Mouse (Mus musculus) T-helper 1 cell (primary cell): ENCODE data around the gene Adipoq.
"Not testable (repeated sequence)": the region's sequence is repeated elsewhere in the genome, so short reads cannot be mapped to it uniquely, and the experiment has no call there.

ENCODE experiments used
- in situ Hi-C: fragments of 300-600 bp; cut with MboI, MseI; formaldehyde crosslinking; loops from one replicate; pipeline ENCODE4 v1.15.1; 2025; ENCODE audit warnings: high pct_unique_total_duplicates

Adipoq gene

DNA sequence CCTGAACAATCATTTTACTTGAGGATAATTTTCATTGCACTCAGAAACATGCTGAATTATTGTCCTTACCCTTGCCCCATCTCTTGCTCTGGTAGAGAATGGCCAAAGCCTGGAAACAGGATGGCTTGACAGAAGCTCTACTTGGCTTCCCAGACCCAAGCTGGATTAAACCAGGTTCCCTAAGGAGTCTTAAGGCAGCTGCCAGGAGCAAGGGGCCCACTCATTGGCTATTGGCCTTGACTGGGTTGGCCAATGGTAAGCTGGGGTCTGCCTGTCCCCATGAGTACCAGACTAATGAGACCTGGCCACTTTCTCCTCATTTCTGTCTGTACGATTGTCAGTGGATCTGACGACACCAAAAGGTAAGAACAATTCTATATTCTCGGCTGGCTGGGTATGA lies at the start of gene Adipoq:
Gene Adipoq (plus strand): TSS at position 257 of the 400 bp plus-strand sequence.
- in situ Hi-C loops: loop anchor here (5.0 kb wide), 1 partner anchor 256 kb away; no protein-coding TSS in a partner anchor

DNA sequence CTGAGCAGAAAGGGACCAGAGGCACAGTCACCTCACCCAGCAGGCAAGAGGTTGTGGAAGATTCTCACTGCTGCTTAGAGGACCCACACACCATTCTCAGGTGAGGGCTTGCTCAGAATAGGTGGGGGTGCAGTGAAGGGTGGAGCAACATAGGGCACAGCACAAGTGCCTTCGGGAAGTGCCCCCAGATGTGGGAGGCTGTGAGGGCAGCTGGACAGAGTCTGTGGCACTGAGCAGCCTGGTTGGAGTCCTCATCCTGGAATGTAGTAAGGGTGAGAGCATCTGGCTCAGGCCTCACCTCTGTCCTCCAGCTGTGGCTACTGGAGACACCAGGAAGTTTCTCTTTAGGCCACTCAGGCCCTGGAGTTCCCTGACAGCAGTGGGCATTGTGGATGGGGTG lies 49.5 kb upstream of the Adipoq start:
- in situ Hi-C loops: not testable (repeated sequence)

DNA sequence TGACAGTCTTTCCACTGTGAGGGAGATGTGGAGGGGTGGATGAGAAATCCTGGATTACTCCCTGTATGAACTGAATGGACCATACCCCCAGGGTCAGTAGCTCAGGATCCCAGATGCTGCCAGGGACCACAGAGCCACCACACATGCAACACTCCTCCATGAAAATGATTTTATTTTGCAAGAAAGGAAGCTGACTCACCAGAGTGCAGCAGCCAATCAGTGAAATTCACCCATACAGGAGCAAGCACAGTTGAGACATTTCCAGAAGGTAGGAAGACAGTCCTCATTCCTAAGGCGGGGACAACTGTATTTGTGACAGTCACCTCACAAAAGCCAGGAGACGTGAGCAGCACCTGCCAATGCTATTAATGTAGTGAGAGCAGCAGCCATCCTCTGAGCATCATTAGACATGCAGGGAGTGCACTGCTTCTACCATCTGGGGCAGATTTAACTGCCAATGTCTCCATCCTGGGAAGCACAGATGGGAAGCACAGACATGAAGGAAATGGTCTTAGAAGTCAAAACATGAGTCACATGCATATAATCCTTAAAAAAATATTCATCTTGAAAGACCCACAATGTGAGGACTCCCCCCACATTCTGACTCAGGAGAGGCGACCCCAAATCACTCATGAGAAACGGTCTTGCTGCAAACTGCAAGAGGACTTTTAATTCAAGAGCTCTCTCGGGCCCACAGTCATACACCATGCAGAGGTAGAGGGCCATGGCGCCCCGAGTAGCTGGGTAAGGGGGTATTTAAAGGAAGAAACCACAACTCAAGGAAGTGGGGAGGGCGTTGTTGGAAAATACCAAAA lies 48.8 kb upstream of the Adipoq start:
- in situ Hi-C loops: not testable (repeated sequence)

DNA sequence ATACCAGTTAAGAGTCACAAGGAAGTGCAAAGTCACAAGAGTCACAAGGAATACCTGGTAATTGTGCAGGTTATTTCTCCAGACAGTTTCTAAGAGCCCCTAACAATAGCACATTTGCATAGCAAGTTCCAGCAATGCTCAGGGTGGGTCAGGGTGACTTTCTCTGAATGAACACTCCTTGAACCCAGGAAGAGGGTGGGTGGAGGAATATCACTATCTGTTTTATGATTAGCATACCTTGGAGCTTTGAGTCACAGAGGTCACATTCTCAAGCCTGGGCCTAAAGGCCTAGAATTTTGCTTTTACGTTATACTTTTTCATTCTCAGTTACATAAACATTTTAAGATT lies 48.3 kb upstream of the Adipoq start:
- in situ Hi-C loops: not testable (repeated sequence)

DNA sequence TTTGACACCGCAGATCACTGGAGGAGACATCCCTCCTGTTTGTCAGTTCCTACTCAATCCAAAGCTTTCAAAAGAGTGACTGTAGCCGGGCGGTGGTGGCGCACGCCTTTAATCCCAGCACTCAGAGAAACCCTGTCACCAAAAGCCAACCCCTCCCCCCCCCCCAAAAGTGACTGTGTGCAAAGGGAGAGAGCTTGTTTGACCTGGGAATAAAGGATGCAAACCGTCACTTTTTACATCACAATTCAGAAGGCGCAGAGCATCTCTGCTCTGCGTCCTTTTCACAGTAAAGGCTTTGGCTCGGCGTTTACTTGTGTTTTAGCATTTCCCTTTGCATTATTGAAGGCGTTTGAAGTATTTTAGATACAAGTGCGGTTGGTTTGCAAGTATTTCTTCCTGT lies 46.7 kb upstream of the Adipoq start:
- in situ Hi-C loops: no loop called here

DNA sequence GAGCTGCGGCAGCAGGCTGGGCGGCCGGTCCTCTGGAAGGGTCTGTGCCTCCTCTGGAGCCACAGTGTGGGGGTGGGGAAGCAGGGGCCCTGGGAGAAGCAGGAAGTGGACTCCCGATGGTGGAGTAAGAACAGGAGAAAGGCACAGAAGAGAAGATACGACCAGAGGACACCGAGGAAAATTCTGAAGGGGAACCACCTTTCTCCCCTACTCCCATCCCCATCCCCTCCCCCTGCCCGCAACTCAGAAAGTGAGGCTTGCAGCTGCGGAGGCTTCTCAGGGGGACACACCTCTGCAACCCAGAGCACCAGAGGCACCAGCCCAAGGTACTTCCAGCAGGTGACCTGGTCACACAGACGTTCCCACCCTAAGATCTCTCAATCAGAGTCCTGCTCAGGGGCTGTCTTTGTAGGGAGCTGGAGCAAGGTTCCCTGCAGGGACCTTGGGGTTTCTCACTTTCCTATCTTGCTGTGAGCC lies 46.2 kb upstream of the Adipoq start:
- in situ Hi-C loops: no loop called here

DNA sequence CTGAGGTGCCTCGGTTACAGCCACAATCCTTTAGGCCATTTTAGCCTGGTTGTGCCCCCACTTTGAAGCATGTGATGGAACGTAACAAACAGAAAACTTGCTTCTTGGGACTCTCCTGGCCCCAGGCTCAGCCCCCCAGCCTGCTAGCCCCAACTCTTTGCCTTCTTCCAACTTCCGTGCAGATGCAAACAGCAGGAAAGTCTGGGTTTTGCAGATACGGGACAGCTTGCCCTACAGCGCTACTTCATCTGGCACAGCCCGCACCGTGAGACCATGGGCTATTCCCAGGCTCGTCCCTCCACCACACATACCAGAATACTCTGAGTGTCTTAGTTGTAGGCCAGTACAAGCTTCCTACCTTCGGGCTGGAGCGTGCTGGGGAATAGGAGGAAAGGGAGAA lies 45.7 kb upstream of the Adipoq start:
- in situ Hi-C loops: no loop called here

DNA sequence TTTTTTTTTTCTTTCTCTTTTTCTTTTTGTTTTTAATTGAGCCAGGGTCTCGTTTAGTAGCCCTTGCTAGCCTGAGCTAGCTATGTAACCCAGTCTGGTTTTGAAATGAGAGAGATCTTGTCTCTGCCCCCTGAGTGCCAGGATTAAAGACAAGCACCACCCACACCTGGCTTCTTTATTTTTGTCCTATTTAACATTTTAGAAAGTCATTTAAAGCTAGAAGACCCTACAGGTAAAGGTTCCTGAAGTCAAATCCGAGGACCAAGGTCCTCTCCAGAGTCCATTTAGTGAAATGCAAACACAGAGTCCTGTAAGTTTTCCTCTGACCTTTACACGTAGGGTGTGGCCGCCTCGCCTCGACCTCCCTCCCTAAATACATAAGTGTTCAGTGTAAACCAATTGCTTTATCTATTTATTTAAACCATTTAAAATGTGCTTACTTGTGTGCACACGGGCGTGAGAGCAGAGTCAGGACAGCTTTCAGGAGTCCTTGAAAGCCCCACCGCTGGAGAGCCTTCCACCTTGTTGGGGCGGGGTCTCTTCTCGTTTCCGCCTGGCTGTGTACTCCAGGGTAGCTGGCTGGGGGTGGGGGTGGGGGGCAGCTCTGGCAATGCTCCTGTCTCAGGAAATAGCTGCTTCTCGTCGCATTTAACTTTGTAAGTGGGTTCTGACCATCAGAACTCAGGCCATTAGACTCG lies 43.8 kb upstream of the Adipoq start:
- in situ Hi-C loops: no loop called here

DNA sequence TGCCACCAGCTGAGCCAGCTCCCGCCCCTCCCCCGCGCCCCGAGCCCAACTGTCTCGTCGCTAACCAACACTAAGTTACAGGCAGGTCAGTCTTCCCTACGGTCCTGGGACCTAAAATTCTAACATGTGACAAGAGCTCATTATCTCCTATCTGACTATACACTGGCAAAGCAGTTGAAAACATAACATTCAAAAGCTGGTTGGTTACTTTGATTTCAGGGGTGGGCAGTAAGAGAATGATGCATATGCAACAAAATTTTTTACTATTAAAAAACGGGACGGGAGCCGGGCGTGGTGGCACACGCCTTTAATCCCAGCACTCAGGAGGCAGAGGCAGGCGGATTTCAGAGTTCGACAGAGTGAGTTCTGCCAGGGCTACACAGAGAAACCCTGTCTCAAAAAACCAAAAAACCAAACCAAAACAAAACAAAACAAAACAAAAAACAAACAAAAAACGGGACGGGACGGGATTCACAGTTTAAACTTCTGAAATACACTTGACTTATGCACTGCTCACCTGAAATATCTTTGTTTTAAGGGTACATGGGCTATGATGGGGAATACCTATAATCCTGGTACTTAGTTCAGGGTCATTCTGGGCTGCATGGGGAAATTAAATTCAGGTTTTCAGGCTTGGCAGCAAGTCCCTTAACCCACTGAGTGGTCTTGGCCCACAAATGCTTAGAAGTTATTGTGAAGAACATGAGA lies 43.1 kb upstream of the Adipoq start:
- in situ Hi-C loops: no loop called here

DNA sequence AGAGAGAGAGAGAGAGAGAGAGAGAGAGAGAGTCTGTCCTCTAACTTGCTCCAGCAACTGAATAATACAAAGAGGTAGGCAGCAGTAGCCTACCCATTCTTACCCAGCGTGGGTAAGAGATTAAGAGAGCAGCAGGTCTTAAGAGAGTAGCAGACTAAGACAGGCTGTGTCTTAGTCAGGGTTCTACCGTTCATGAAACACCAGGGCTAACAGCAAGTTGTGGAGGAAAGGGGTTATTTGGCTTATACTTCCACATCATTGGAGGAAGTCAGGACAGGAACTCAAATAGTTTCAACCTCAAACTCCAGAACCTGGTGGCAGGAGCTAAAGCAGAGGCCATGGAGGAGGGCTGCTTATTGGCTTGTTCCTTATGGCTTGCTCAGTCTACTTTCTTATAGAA lies 42.5 kb upstream of the Adipoq start:
- in situ Hi-C loops: no loop called here

DNA sequence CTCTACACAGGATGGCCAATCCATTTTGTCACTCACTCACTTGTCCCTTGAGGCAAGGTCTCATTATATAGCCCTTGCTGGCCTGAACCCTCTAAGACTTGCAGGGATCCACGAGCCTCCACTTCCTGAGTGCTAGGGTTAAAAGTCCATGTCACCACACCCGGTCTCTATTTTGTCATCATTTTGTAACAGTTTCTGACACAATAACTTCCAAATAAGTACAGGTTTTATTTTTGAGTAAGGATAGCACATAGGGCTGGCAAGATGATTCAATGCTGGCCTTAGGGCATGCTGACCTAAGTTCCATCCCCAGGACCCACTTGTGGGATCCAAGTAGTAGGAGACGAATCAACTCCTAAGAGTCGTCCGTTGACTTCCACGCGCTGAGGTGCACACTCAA lies 40.2 kb upstream of the Adipoq start:
- in situ Hi-C loops: no loop called here

DNA sequence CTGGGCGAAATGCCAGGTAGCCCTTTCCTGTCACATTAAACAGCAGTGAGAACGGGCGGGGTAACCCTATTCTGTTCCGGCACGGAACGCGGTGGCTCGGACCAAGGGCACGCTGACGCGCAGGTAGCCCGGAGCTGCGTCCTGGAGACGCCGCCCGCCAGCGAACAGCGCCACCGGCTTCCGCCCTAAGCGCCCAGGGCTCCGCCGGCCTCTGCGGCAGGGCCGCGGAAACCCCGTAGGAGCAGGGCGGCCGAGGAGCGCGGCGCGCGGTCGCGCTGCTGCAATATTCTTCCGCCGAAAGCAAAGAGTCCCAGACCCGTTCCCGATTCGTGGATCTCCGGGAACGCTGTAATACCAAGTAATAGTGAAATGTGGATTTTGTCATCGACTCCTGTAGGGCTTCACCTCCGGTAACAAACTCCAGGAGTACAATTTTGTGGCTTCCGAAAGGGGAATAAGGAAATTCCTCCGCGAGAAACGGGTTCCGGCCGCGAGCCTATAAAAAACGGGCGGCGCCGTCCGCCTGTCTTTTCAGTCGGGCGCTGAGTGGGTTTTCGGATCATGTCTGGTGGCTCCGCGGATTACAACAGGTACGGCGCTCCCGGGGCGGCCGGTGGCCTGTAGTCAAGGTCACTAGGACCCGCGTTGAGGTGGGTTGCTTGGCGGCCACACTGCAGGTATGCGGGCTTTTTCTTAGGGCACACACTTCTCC lies 38.9 kb upstream of the Adipoq start, which contains the start of gene Eif4a2:
Gene Eif4a2 (plus strand): TSS at position 214 of the 712 bp plus-strand sequence.
- in situ Hi-C loops: no loop called here

DNA sequence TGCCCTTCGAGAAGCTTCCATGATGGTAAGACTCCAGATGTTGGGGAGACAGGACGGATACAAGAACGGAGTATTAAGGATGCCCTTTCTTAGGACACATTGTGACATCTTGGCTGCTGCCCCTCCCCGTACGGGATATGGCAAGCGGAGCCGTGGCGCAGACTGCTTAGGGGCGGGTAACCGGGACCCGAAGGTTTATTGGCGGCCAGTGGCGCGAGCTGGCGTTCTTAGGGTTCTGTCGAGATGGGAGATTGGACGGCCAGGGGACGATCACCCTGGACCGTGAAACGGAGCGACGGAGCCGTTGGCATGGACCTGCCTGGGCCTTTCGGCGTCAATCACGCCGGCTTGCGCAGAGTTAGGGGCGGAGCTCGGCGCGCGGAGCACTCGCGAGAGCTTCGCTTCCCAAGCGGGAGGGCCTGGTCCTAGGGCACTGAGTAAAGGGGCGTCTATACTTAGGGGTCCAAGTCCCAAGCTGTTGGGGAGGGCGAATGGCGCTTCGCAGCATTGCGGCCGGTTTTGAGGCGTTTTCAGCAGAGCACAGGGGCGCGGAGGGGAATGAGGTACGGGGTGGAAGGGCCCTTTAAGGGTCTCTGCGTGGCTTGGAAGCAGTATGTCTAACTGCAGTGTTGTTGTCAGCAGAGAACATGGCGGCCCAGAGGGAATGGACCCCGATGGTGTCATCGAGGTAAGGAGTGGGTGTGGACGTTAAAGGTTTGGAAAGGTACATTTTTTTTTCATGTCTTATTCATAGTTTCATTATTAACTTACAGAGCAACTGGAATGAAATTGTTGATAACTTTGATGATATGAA lies 38.2 kb upstream of the Adipoq start:
- in situ Hi-C loops: no loop called here

DNA sequence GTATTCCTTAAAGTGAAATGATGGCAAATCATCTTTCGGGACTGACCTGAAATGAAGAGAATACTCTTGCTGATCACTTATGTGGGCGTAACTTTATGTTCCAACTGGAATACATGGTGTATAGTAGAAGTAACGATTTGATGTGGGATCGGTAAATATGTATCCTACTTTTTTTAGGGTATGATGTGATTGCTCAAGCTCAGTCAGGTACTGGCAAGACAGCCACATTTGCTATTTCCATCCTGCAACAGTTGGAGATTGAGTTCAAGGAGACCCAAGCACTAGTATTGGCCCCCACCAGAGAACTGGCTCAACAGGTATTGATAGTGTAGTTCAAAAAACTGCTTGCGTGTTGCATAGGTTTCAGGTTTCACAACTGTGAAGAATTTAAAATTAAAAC lies 37.4 kb upstream of the Adipoq start:
- in situ Hi-C loops: no loop called here

DNA sequence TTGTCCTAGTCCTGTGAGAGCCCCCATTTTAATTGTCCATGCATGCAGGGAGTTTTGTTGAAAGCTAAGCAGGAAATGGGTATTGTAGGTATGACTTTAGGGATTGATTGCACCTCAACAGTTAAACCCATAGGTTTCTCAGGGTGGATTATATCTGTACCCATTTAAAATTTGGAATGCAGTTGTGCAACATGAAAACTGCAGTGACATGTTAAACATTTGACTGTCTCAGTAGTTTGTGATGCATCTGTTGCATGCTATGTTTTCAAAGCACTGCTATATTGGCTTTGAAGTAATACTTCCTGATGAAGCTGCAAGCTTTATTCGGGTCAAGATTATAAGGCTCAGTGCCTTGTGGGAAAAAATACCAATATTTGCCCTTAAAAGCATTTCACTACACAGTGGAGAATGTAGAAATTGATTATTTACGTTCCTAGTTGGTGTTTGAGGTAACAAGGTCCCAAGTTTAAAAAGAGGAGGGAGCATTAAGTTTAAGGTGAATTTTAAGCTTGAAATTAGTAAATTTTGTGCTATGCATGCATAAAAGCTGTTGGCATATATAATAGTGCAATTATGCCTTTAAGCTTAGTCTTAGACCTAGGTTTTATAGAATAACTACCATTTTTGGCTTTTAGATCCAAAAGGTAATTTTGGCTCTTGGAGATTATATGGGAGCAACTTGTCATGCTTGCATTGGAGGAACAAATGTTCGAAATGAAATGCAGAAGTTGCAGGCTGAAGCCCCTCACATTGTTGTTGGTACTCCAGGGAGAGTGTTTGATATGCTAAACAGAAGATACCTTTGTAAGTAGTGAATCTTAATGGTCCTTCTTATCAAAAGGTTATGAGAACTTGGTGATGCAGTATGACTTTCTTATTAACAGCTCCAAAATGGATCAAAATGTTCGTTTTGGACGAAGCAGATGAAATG lies 36.7 kb upstream of the Adipoq start:
- in situ Hi-C loops: no loop called here

DNA sequence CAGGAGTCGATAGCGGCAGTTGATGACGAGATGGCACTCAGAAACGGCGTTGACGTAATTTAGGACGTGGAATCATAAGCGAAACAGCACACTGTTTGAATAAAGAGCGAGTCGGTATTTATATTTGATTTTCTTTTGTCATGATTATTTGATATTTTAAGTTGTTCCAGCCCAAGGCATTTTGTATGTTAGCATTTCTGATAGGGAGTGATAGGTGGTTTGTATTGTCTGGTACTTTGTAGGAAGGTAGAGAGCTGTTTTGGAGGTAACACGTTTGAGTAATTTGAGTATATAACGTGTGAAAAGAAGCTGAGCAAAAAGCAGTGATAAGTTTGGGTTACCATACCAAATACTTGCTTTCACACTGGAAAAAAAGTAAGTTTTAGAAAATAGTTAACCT lies 34.0 kb upstream of the Adipoq start:
- in situ Hi-C loops: no loop called here

DNA sequence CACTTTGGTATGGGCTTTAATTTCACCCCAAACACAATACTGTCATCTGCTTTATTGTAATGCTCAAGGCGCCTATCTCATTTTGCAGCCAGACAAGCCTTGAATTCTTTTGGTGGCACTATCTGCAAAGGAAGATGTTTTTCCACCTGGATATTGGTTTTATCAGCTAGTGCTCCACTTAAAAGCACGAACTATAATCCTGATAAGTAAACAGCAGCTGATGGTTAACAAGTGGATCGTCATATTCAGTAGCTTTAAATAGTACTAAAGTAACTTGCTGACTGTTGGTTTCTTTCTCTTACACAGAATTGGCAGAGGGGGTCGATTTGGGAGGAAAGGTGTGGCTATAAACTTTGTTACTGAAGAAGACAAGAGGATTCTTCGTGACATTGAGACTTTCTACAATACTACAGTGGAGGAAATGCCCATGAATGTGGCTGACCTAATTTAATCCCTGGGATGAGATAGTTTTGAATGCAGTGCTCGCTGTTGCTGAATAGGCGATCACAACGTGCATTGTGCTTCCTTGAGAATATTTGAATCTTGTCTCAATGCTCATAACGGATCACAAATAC lies 33.4 kb upstream of the Adipoq start:
- in situ Hi-C loops: no loop called here

DNA sequence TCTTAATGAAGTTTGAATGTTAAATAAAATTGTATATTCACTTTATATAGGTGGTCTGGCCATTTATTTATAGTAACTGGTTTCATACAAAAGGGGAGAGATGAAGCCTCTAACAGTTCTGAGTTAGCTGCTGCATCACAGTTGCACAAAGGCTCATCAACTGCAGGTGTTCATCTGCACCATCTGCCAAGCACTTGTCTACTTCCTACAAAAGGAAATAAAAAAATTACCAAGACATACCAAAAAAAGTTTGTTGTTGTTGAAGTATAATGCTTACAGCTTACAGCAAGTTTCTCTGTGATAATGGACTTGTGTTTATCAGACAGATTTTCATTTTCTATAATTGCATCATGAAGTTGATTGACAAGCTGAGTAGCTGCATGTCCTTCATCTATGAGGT lies 32.4 kb upstream of the Adipoq start:
- in situ Hi-C loops: no loop called here
